Mouse (Mus musculus): ENCODE measurements at regions not wholly inside any gene's neighbourhood (a gene's known extent, or its start where the extent isn't known, plus 50 kb on each side); places are given as distances from the start of the nearest gene placed in this dataset.

DNA sequence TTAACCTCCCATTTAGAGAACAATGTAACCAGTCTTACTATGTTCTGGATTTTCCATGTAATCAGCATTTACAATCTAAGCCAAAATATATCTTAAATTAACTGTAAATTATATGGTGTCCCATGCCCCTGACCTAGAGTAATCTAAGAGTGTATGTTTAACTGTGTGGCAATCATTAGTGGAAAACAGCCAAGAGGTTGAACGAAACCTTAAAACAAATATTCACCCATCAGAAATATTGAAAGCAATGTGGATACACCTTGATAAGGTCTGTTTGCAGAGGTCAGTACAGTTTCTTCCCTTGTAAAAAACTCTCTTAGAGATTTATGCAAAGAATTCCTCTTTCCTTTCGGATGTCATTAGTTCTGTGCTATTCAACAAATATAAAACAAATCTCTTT is 134.7 kb upstream of the Ufl1 start:
- no peaks in the 10 kb centered on the region for H3K36me3 ChIP-seq
- no peak overlapping the region for H3K4me3 ChIP-seq
- 79% methylated on average over 2 of the region's 2 CpGs for WGBS

GRCm38 (mm10) chr4:25410440-25410839 is 128.8 kb upstream of the Ufl1 start:
- Histone ChIP-seq H3K27ac (no peak overlapping the region), H3K4me1 (peaks cover 20% of the 10 kb centered on the region), H3K9me3 (no peaks in the 10 kb centered on the region), H3K36me3 (no peaks in the 10 kb centered on the region), H3K9ac (no peak overlapping the region), H3K27me3 (no peaks in the 10 kb centered on the region), H3K4me2 (replicated peaks) (no peak overlapping the region), H3K4me3 (no peak overlapping the region)
- 52% methylated on average over 4 of the region's 4 CpGs for WGBS
- no peak for ATAC-seq (ENCODE audit: insufficient number of reproducible peaks, insufficient read depth, low FRiP score, low TSS enrichment)

More for the DNA sequence above, 134.7 kb upstream of the Ufl1 start:
- no peak for ATAC-seq (ENCODE audit: insufficient number of reproducible peaks, insufficient read depth, low FRiP score, low TSS enrichment)
- no peak overlapping the region for H3K4me2 ChIP-seq (replicated peaks)
- H3K9me3 ChIP-seq: no peaks in the 10 kb centered on the region
- no peaks in the 10 kb centered on the region for H3K27me3 ChIP-seq
- no peaks in the 10 kb centered on the region for H3K4me1 ChIP-seq
- no peak overlapping the region for H3K9ac ChIP-seq
- H3K27ac ChIP-seq: no peak overlapping the region

DNA sequence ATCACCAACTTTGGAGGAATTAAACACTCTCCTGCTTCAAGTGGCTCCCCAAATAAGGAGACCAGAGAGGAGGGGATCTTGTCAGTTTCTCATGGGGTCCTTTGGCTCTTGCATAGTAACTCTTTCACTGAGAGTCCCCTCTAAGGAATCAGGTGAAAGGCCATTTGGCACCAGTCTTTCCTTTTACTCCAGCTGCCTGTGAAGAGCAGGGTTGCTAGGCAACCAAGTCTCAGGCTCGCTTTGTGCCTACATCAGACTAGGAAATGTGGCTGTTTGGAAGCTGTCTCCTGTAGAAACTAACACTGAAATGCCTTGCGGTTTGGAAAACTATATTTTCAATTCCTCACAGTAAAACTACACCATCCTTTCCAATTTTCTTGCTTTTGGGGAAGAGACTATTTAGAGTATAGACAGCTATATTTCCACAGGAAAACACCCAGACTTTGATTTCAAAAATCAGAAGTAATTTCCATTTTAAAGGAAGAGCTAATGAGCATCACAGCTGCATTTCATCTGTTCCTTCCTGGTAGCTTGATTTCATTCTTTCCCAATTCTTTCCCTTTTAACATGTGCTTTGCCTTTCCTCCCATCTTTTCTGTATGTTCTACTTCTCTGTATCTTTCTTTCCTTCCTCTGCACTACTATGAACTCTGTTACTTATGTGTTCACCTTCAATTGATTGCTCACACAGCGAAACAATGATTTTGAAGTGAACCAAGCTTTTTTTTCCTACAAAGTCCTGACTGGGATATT is 127.3 kb upstream of the Ufl1 start:
- peaks cover 20% of the 10 kb centered on the region for H3K4me1 ChIP-seq
- no peaks in the 10 kb centered on the region for H3K36me3 ChIP-seq
- no peak overlapping the region for H3K4me2 ChIP-seq (replicated peaks)
- H3K9me3 ChIP-seq: no peaks in the 10 kb centered on the region
- peak; percentile 85 for ATAC-seq (ENCODE audit: insufficient number of reproducible peaks, insufficient read depth, low FRiP score, low TSS enrichment)
- no peaks in the 10 kb centered on the region for H3K27me3 ChIP-seq
- H3K27ac ChIP-seq: peak overlapping the region; percentile 67
- no peak overlapping the region for H3K9ac ChIP-seq
- no peak overlapping the region for H3K4me3 ChIP-seq
- whole genome bisulfite sequencing: 21% methylated on average over 3 of the region's 3 CpGs

DNA sequence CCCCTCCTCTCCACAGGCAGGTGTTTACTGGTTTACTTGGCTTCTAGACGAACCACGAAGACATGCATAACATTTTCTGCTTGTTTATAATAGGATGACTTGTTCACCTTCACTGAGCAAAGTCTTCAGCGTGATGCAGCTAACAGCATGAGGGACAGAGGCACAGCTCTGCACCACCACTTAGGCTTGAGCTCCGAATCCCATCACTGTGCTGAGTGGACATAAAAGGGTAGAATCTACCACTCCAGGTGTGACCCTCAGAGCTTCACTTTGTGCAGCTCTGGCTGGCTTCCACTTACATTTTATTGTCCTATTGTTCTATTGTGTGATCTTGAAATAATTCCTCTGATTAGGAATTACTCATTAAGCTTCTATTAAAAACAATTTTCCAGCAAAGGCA is 126.2 kb upstream of the Ufl1 start:
- Histone ChIP-seq H3K36me3 (no peaks in the 10 kb centered on the region), H3K27me3 (no peaks in the 10 kb centered on the region), H3K9ac (no peak overlapping the region), H3K4me2 (replicated peaks) (no peak overlapping the region), H3K4me1 (peaks cover 20% of the 10 kb centered on the region), H3K4me3 (no peak overlapping the region), H3K9me3 (no peaks in the 10 kb centered on the region), H3K27ac (no peak overlapping the region)
- 55% methylated on average over 4 of the region's 4 CpGs for WGBS
- ATAC-seq (ENCODE audit: insufficient number of reproducible peaks, insufficient read depth, low FRiP score, low TSS enrichment): no peak

GRCm38 (mm10) chr4:25389542-25389941 is 107.9 kb upstream of the Ufl1 start:
- H3K27ac ChIP-seq: no peak overlapping the region
- H3K9me3 ChIP-seq: no peaks in the 10 kb centered on the region
- 72% methylated on average over 5 of the region's 5 CpGs for WGBS
- H3K4me1 ChIP-seq: no peaks in the 10 kb centered on the region
- H3K27me3 ChIP-seq: no peaks in the 10 kb centered on the region
- ATAC-seq (ENCODE audit: insufficient number of reproducible peaks, insufficient read depth, low FRiP score, low TSS enrichment): no peak
- H3K4me3 ChIP-seq: no peak overlapping the region
- no peak overlapping the region for H3K4me2 ChIP-seq (replicated peaks)
- no peak overlapping the region for H3K9ac ChIP-seq
- no peaks in the 10 kb centered on the region for H3K36me3 ChIP-seq

DNA sequence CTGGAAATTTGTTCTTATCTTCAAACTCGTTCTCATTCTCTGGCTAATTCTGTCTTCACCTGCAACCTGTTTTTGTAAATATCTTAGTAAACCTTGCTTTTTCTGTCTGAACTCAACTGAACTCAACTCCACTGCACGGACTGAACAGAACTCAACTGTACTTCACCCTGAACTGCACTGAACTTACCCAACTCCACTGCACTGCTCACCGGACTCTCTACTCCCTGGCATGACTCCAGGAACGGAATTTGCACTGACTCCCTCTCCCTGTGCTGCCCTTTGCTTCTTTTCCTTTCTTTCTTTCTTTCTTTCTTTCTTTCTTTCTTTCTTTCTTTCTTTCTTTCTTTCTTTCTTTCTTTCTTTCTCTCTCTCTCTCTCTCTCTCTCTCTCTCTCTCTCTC is 90.4 kb upstream of the Ufl1 start:
- ATAC-seq (ENCODE audit: insufficient number of reproducible peaks, insufficient read depth, low FRiP score, low TSS enrichment): no peak
- Histone ChIP-seq H3K4me1 (no peaks in the 10 kb centered on the region), H3K9ac (no peak overlapping the region), H3K9me3 (no peaks in the 10 kb centered on the region), H3K27me3 (no peaks in the 10 kb centered on the region), H3K36me3 (no peaks in the 10 kb centered on the region), H3K4me3 (no peak overlapping the region), H3K4me2 (replicated peaks) (no peak overlapping the region), H3K27ac (no peak overlapping the region)
- WGBS: 78% methylated on average over 4 of the region's 4 CpGs

DNA sequence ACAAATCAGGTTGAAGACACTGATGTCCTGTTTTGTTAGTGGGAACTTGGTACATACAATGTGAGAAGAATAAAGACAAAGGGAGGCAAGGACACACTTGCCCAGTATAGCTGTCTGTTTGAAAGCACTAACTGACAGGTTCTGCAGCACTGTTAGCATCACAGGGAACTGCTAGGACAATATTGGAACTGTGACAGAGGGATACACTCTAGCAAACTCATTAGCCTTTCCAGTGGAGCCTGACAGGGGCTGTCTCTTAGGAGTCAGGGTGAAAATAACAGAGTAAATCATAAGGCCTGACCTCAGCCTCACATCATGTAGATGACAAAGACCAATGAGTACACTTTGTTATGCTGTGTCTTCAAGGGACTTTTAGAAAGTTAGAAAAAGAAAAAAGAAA is 82.8 kb upstream of the Ufl1 start:
- no peak overlapping the region for H3K9ac ChIP-seq
- H3K9me3 ChIP-seq: no peaks in the 10 kb centered on the region
- H3K36me3 ChIP-seq: no peaks in the 10 kb centered on the region
- H3K4me3 ChIP-seq: no peak overlapping the region
- no peak for ATAC-seq (ENCODE audit: insufficient number of reproducible peaks, insufficient read depth, low FRiP score, low TSS enrichment)
- H3K4me1 ChIP-seq: no peaks in the 10 kb centered on the region
- H3K27me3 ChIP-seq: no peaks in the 10 kb centered on the region
- no peak overlapping the region for H3K4me2 ChIP-seq (replicated peaks)
- H3K27ac ChIP-seq: no peak overlapping the region

- H3K4me2 ChIP-seq (replicated peaks): no peak overlapping the region
- no peaks in the 10 kb centered on the region for H3K27me3 ChIP-seq
- WGBS: 85% methylated on average over 1 of the region's 1 CpGs
- no peak overlapping the region for H3K4me3 ChIP-seq
- no peak overlapping the region for H3K9ac ChIP-seq
- no peak overlapping the region for H3K27ac ChIP-seq
- no peaks in the 10 kb centered on the region for H3K9me3 ChIP-seq
- no peaks in the 10 kb centered on the region for H3K36me3 ChIP-seq
- no peak for ATAC-seq (ENCODE audit: insufficient number of reproducible peaks, insufficient read depth, low FRiP score, low TSS enrichment)
- no peaks in the 10 kb centered on the region for H3K4me1 ChIP-seq
Measured at GRCm38 (mm10) chr4:25337638-25338037, 56.0 kb upstream of the Ufl1 start.

Measured in embryonic facial prominence, embryonic 12.5 days (tissue).